Mouse (Mus musculus) bone marrow, adult 2 months (tissue): ENCODE data around the gene Padi4. TPM values are rescaled to one million over a fixed set of nuclear protein-coding genes. Genes with fewer than 3 reads are reported as not detected.

Experiments
- H3K27ac ChIP-seq: fragments of 200-500 bp; 2 replicates; pipeline ENCODE4 v1.5.1; 2012; ENCODE audit warnings: low read depth, mild to moderate bottlenecking, control low read depth, inconsistent platforms, low read length; ENCODE audit not compliant: control insufficient read depth, poor library complexity, insufficient read depth
- H3K4me1 ChIP-seq: fragments of 200-500 bp; 2 replicates; pipeline ENCODE4 v1.6.1; 2011; ENCODE audit warnings: low read length; ENCODE audit not compliant: control insufficient read depth, insufficient read depth
- H3K4me3 ChIP-seq: fragments of 200-500 bp; replicated peaks from 2 replicates; pipeline ENCODE3; 2011; ENCODE audit warnings: mild to moderate bottlenecking, low read depth, low read length, control low read depth; ENCODE audit not compliant: control insufficient read depth
- CTCF ChIP-seq: fragments of 200-500 bp; IDR thresholded peaks from 2 replicates; pipeline ENCODE4 v1.5.1; 2011; ENCODE audit warnings: low read length, control low read depth; ENCODE audit not compliant: control insufficient read depth, insufficient read depth
- POLR2A ChIP-seq: fragments of 200-500 bp; IDR thresholded peaks from 2 replicates; pipeline ENCODE4 v1.6.1; 2011; ENCODE audit warnings: low read depth, mild to moderate bottlenecking, control low read depth, low read length, borderline replicate concordance; ENCODE audit not compliant: control insufficient read depth
- WGBS: fragments of 180-500 bp; shearing (Covaris S2); methylation state at CpG from one replicate; pipeline ENCODE4 v1.1.7; 2018; 5-methylcytosine and 5-hydroxymethylcytosine counted together
- polyA plus RNA-seq: library from polyadenylated mRNA; stranded (reverse); fragments of >200 nt; gene quantifications from 2 replicates; pipeline ENCODE4 v1.2.4, GENCODE M21; 2011; ENCODE audit warnings: low replicate concordance; ENCODE audit not compliant: missing spikeins, insufficient read depth, insufficient read length

Gene Padi4
- polyA plus RNA-seq, 1 experiment = 60.1 TPM

GRCm38 (mm10) chr4:140784292-140784945, 10.4 kb upstream of the Padi4 start:
- H3K27ac ChIP-seq = no peak overlapping the region
- 87% methylated on average over 9 of the region's 9 CpGs for WGBS

GRCm38 (mm10) chr4:140782821-140783220, 8.8 kb upstream of the Padi4 start:
- 21% methylated on average over 9 of the region's 9 CpGs for WGBS
- peak overlapping the region; percentile 78 for H3K27ac ChIP-seq
- peaks cover 6% of the 10 kb centered on the region; the same call in 1 of the 2 replicates for H3K4me1 ChIP-seq
- H3K4me3 ChIP-seq = peak overlapping the region; percentile 50
- TF ChIP-seq CTCF (no peak), POLR2A (no peak)

More at GRCm38 (mm10) chr4:140784292-140784945, 10.4 kb upstream of the Padi4 start:
- TF ChIP-seq POLR2A (no peak), CTCF (no peak)
- H3K4me3 ChIP-seq = no peak overlapping the region
- peaks cover 4% of the 10 kb centered on the region; the same call in 1 of the 2 replicates for H3K4me1 ChIP-seq

GRCm38 (mm10) chr4:140780507-140780906, 6.5 kb upstream of the Padi4 start:
- WGBS = 86% methylated on average over 14 of the region's 14 CpGs
- peaks cover 6% of the 10 kb centered on the region; the same call in 1 of the 2 replicates for H3K4me1 ChIP-seq
- TF ChIP-seq POLR2A (no peak), CTCF (no peak)
- no peak overlapping the region for H3K4me3 ChIP-seq
- no peak overlapping the region for H3K27ac ChIP-seq

- 64% methylated on average over 19 of the region's 19 CpGs for WGBS
Observed at GRCm38 (mm10) chr4:140779803-140780397, 5.9 kb upstream of the Padi4 start.

GRCm38 (mm10) chr4:140776623-140777022, 2.6 kb upstream of the Padi4 start:
- peaks cover 6% of the 10 kb centered on the region for H3K4me1 ChIP-seq
- H3K4me3 ChIP-seq = no peak overlapping the region
- H3K27ac ChIP-seq = no peak overlapping the region
- WGBS = 77% methylated on average over 13 of the region's 13 CpGs
- no peak for TF ChIP-seq CTCF
- no peak for TF ChIP-seq POLR2A

More at GRCm38 (mm10) chr4:140779803-140780397, 5.9 kb upstream of the Padi4 start:
- TF ChIP-seq CTCF (no peak), POLR2A (no peak)
- no peak overlapping the region for H3K4me3 ChIP-seq
- H3K27ac ChIP-seq = peak overlapping the region; percentile 78
- H3K4me1 ChIP-seq = peaks cover 6% of the 10 kb centered on the region; the same call in 1 of the 2 replicates

- TF ChIP-seq CTCF = no peak
- TF ChIP-seq POLR2A = no peak
- 84% methylated on average over 10 of the region's 10 CpGs for WGBS
- no peak overlapping the region for H3K27ac ChIP-seq
Observed at GRCm38 (mm10) chr4:140775876-140776275, 1.8 kb upstream of the Padi4 start.

GRCm38 (mm10) chr4:140774893-140775292, 857 bp upstream of the Padi4 start:
- Histone ChIP-seq H3K27ac (peak overlapping the region; percentile 35; the same call in 1 of the 2 replicates), H3K4me1 (peaks cover 6% of the 10 kb centered on the region), H3K4me3 (no peak overlapping the region)
- 73% methylated on average over 9 of the region's 9 CpGs for WGBS
- TF ChIP-seq POLR2A (no peak), CTCF (no peak)

More at GRCm38 (mm10) chr4:140775876-140776275, 1.8 kb upstream of the Padi4 start:
- Histone ChIP-seq H3K4me3 (no peak overlapping the region), H3K4me1 (peaks cover 6% of the 10 kb centered on the region)

GRCm38 (mm10) chr4:140771091-140771490, 2.9 kb downstream of the Padi4 start:
- whole genome bisulfite sequencing = 5% methylated on average over 4 of the region's 4 CpGs
- Histone ChIP-seq H3K27ac (peak overlapping the region; percentile 73), H3K4me1 (peaks cover 3% of the 10 kb centered on the region), H3K4me3 (peak overlapping the region; percentile 26)
- TF ChIP-seq POLR2A (no peak), CTCF (no peak)
